Mouse (Mus musculus) neural tube, embryonic 14.5 days (tissue): ENCODE data around the gene Cdk6. TPM values are rescaled to one million over a fixed set of nuclear protein-coding genes. Genes with fewer than 3 reads are reported as not detected.
"Not testable (repeated sequence)": the region's sequence is repeated elsewhere in the genome, so short reads cannot be mapped to it uniquely, and the experiment has no call there.

Experiments
- ATAC-seq: fragments of 200-750 bp; cut with Nextera tagmentation; 2 replicates; pipeline ENCODE4 v1.8.0; 2017; ENCODE audit warnings: low read depth, mild to moderate bottlenecking, moderate TSS enrichment, moderate library complexity
- H3K27ac ChIP-seq: fragments of 300-500 bp; sonication (generic); 2 replicates; pipeline ENCODE4 v1.5.1; 2014; ENCODE audit warnings: low read depth, mild to moderate bottlenecking, control low read depth, low read length, moderate library complexity, mixed read lengths
- H3K27me3 ChIP-seq: fragments of 300-500 bp; sonication (generic); 2 replicates; pipeline ENCODE4 v1.6.1; 2014; ENCODE audit warnings: low read length; ENCODE audit not compliant: control insufficient read depth, insufficient read depth
- H3K36me3 ChIP-seq: fragments of 300-500 bp; sonication (generic); 2 replicates; pipeline ENCODE4 v1.6.1; 2014; ENCODE audit warnings: low read length, mixed read lengths; ENCODE audit not compliant: control insufficient read depth, insufficient read depth
- H3K4me1 ChIP-seq: fragments of 300-500 bp; sonication (generic); 2 replicates; pipeline ENCODE4 v1.6.1; 2014; ENCODE audit warnings: low read length; ENCODE audit not compliant: control insufficient read depth, insufficient read depth
- H3K4me2 ChIP-seq: fragments of 300-500 bp; sonication (generic); 2 replicates; pipeline ENCODE4 v1.6.1; 2014; ENCODE audit warnings: mild to moderate bottlenecking, low read depth, low read length, control low read depth
- H3K4me3 ChIP-seq: fragments of 300-500 bp; sonication (generic); 2 replicates; pipeline ENCODE4 v1.5.1; 2014; ENCODE audit warnings: low read depth, low read length, control low read depth, mixed read lengths
- H3K9ac ChIP-seq: fragments of 300-500 bp; sonication (generic); replicated peaks from 2 replicates; pipeline ENCODE4 v1.6.1; 2014; ENCODE audit warnings: low read depth, mild to moderate bottlenecking, control low read depth, low read length, mixed read lengths
- H3K9me3 ChIP-seq: fragments of 300-500 bp; sonication (generic); 2 replicates; pipeline ENCODE4 v1.6.1; 2016; ENCODE audit warnings: low read length; ENCODE audit not compliant: control insufficient read depth
- WGBS: fragments of 180-500 bp; shearing (Covaris S2); extraction: QIAGEN DNeasy Blood & Tissue Kit; methylation state at CpG from one replicate; pipeline ENCODE4 v1.1.7; 2014; 5-methylcytosine and 5-hydroxymethylcytosine counted together
- polyA plus RNA-seq: library from polyadenylated mRNA; unstranded; fragments of >200 nt; fragmentation: Nextera tagmentation; extraction: Ambion mirVana; gene quantifications from 2 replicates; pipeline ENCODE4 v1.2.1, GENCODE M21; 2014

Gene Cdk6
- polyA plus RNA-seq, 1 experiment from 2014 or later, result 12.2 TPM

DNA sequence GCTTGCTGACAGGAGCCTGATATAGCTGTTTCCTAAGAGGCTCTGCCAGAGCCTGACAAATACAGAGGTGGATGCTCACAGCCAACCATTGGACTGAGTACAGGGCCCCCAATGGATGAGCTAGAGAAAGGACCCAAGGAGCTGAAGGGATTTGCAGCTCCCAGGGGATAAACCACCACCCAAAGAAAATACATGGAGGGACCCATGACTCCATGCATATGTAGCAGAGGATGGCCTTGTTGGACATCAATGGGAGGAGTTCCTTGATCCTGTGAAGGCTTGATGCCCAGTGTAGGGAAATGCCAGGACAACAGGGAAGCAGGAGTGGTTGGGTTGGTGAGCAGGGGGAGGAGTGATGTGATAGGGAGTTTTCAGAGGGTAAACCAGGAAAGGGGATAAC, 190.8 kb downstream of the Cdk6 start:
- ATAC-seq, H3K9ac ChIP-seq, H3K36me3 ChIP-seq, H3K27ac ChIP-seq, H3K4me3 ChIP-seq, H3K27me3 ChIP-seq, H3K9me3 ChIP-seq, H3K4me2 ChIP-seq, H3K4me1 ChIP-seq: not testable (repeated sequence)

DNA sequence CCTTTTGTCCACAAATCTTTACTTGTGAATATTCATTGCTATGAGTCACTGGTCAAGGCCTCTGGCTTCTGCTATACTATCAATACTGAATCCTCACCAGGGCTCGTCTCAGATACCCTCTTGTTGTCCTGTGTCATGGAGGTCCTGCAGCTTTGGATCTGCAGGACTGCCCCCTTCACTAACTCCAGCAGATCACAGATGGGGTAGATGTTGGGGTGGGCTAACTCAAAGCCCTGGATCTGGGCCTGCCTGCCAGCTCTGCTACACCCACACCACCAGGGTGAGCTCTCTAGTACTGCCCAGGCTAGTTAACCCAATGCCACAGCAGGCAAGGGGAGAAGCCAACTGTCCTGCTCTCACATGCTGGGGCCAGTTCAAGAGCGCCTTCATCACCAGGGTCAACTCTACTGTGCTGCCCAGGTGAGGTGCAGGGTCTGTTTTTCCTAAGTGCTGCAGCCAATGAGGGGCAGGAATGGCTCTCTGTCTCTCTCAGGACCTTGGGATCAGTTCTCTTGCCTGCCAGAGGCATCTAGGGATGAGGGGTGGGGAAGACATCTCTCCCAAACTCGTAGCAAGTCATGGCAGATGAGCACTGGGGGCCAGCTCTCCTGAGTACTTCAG, 195.4 kb downstream of the Cdk6 start:
- H3K27ac ChIP-seq, result no peak overlapping the region
- H3K27me3 ChIP-seq, result no peaks in the 10 kb centered on the region
- no peak overlapping the region for H3K4me3 ChIP-seq
- no peak for ATAC-seq
- no peaks in the 10 kb centered on the region for H3K4me1 ChIP-seq
- no peak overlapping the region for H3K4me2 ChIP-seq
- WGBS, result 80% methylated on average over 3 of the region's 3 CpGs
- no peak overlapping the region for H3K9ac ChIP-seq
- no peaks in the 10 kb centered on the region for H3K36me3 ChIP-seq
- no peaks in the 10 kb centered on the region for H3K9me3 ChIP-seq

- Histone ChIP-seq H3K4me1 (no peaks in the 10 kb centered on the region), H3K4me2 (no peak overlapping the region), H3K27me3 (no peaks in the 10 kb centered on the region), H3K9ac (no peak overlapping the region), H3K9me3 (no peaks in the 10 kb centered on the region), H3K4me3 (no peak overlapping the region), H3K36me3 (no peaks in the 10 kb centered on the region), H3K27ac (no peak overlapping the region)
- 70% methylated on average over 11 of the region's 11 CpGs for WGBS
- ATAC-seq, result no peak
Observed at GRCm38 (mm10) chr5:3538505-3539472, 197.5 kb downstream of the Cdk6 start.

DNA sequence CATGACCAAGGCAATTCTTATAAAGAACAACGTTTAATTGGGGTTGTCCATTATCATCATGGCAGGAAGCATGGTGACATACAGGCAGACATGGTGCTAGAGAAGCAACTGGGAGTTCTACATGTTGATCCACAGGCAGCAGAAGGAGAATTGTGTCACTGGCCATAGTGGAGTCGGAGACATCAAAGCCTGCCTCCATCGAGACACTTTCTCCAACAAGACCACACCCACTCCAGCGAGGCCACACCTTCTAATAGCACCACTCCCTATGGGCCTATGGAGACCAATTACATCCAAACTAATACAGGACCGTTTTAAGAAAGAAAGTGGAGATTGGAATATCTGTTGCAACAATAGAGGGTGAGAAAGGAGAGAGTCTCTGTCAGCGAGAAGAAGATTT, 200.6 kb downstream of the Cdk6 start:
- ATAC-seq, result no peak
- H3K36me3 ChIP-seq, result no peaks in the 10 kb centered on the region
- H3K27me3 ChIP-seq, result no peaks in the 10 kb centered on the region
- H3K9ac ChIP-seq, result no peak overlapping the region
- no peak overlapping the region for H3K4me3 ChIP-seq
- H3K27ac ChIP-seq, result no peak overlapping the region
- WGBS, result 78% methylated on average over 6 of the region's 6 CpGs
- no peak overlapping the region for H3K4me2 ChIP-seq
- peaks cover 8% of the 10 kb centered on the region; the same call in 1 of the 2 replicates for H3K4me1 ChIP-seq
- no peaks in the 10 kb centered on the region for H3K9me3 ChIP-seq

DNA sequence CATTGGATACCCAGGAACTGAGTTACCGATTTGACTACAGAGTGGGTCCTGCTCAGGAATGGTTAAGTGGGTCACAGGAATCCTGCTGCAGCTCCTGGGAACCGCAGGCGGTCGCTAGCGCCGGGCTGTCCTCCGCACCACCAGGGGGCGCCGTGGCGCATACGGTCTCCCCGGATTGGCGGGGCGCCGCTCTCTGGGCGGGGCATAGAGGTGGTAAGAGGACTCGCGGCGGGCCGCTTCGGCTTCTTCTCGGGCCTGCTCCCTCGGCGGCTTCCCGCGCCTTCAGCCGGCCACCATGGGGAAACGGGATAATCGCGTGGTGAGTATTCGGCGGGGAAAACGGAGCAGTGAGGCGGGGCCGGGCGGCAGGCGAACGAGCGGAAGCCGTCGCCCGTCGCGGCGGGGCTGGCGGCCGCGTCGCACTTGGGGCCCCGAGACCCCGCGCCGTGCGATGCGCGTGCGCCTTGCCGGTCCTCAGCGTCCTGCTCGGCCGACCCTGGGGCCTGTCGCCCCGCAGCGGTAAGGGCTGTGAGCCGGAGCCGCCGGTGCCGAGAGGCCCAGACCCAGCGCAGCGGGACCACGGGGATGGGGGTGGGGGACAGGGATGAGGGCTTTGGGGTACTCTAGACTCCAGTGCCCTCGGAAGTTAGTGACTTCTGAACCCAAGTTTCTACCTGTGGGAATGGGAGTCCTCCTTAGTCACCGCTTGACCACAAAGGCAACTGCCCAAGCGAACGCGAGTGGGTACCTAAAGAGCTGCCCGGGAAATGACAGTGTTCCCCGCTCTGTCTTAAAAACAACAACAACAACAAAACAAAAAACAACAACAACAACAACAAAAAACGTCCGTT, 202.6 kb downstream of the Cdk6 start, which contains the start of gene Fam133b:
TSS of gene Fam133b (plus strand) at position 205 of the 851 bp plus-strand sequence.
- H3K4me1 ChIP-seq, result peaks cover 8% of the 10 kb centered on the region; the same call in 1 of the 2 replicates
- peak within 1 kb of the TSS; percentile 58 for H3K4me2 ChIP-seq
- H3K27ac ChIP-seq, result peak within 1 kb of the TSS; percentile 84
- under 1% methylated on average over 77 of the region's 80 CpGs for WGBS
- H3K27me3 ChIP-seq, result no peaks in the 10 kb centered on the region
- no peaks in the 10 kb centered on the region for H3K36me3 ChIP-seq
- ATAC-seq, result peak; percentile 97
- peak within 1 kb of the TSS; percentile 77 for H3K9ac ChIP-seq
- H3K9me3 ChIP-seq, result no peaks in the 10 kb centered on the region
- peak within 1 kb of the TSS; percentile 77 for H3K4me3 ChIP-seq

DNA sequence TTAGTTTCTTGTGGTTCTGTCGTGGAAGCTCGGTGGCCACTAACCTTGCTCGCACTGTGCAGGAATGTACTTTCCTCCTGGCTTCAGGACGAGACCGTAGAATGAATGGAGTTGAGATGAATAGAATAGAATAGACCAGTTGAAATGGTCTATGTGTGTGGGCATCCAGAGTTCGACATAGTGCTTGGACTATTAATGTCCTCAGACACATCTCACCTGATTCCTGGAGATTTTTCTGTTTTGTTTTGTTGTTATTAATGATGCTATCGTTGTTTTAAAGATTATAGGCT, 203.1 kb downstream of the Cdk6 start:
- Histone ChIP-seq H3K9me3 (no peaks in the 10 kb centered on the region), H3K9ac (peak overlapping the region; percentile 77; the same call in 1 of the 2 replicates), H3K27ac (no peak overlapping the region), H3K4me2 (peak overlapping the region; percentile 58), H3K4me3 (peak overlapping the region; percentile 77), H3K27me3 (no peaks in the 10 kb centered on the region), H3K36me3 (no peaks in the 10 kb centered on the region), H3K4me1 (peaks cover 8% of the 10 kb centered on the region; the same call in 1 of the 2 replicates)
- WGBS, result 9% methylated on average over 7 of the region's 7 CpGs
- ATAC-seq, result peak; percentile 27

DNA sequence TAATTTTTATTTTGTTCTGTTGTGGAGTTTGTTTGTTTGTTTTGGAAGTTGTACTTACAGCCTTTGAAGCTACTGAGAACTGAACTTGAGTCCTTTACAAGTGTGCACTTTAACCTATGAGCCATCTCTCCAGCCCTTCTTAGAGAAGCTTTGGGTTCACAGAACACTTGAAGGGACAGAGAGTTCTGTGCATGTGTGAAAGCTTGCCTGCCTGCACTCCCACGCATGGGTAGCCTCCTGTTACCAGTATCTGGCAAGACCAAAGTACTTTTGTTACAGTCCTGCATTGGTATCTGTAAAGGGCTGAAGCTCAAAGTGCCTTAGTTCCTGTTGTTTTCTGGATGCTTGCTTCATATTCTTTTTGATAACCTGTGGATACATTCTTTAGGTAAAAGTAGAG, 204.9 kb downstream of the Cdk6 start:
- 100% methylated on average over 1 of the region's 1 CpGs for WGBS
- no peak overlapping the region for H3K4me2 ChIP-seq
- H3K4me1 ChIP-seq, result peaks cover 8% of the 10 kb centered on the region; the same call in 1 of the 2 replicates
- no peak overlapping the region for H3K27ac ChIP-seq
- H3K9ac ChIP-seq, result no peak overlapping the region
- H3K4me3 ChIP-seq, result no peak overlapping the region
- H3K27me3 ChIP-seq, result no peaks in the 10 kb centered on the region
- H3K9me3 ChIP-seq, result no peaks in the 10 kb centered on the region
- no peak for ATAC-seq
- no peaks in the 10 kb centered on the region for H3K36me3 ChIP-seq

DNA sequence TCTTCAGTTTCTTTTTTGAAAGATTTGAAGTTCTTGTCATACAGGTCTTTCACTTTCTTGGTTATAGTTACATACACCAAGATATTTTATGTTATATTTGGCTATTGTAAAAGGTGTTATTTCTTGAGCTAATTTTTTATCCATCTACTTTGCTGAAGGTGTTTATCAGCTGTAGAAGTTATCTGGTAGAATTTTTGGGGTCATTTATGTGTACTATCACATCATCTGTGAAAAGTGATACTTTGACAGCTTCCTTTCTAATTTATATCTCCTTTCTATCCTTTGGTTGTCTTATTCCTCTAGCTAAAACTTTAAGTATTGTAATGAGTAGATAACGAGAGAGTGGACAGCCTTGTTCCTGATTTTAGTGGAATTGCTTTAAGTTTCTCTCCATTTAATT, 210.2 kb downstream of the Cdk6 start:
- no peak for ATAC-seq
- 96% methylated on average over 1 of the region's 1 CpGs for WGBS
- Histone ChIP-seq H3K36me3 (peaks cover 5% of the 10 kb centered on the region; the same call in 1 of the 2 replicates), H3K27ac (no peak overlapping the region), H3K9me3 (no peaks in the 10 kb centered on the region), H3K4me2 (no peak overlapping the region), H3K27me3 (no peaks in the 10 kb centered on the region), H3K9ac (no peak overlapping the region), H3K4me1 (no peaks in the 10 kb centered on the region), H3K4me3 (no peak overlapping the region)
